Mouse (Mus musculus): ENCODE data around the gene Ttc7b.

The Ttc7b gene

GRCm38 (mm10) chr12:100488368-100488767 is 32.3 kb downstream of the Ttc7b start:
- DNase-seq (ENCODE audit: low spot score in 2 of 2): no peak

GRCm38 (mm10) chr12:100486232-100486631 is 34.4 kb downstream of the Ttc7b start:
- DNase-seq (ENCODE audit: low spot score in 2 of 2): no peak

GRCm38 (mm10) chr12:100483054-100483453 is 37.6 kb downstream of the Ttc7b start:
- no peak for DNase-seq (ENCODE audit: low spot score in 2 of 2)

- DNase-seq (ENCODE audit: low spot score in 2 of 2): no peak
Measured at GRCm38 (mm10) chr12:100482255-100482654, 38.4 kb downstream of the Ttc7b start.

- no peak for DNase-seq (ENCODE audit: low spot score in 2 of 2)
Measured at GRCm38 (mm10) chr12:100481443-100482026, 39.1 kb downstream of the Ttc7b start.

- DNase-seq (ENCODE audit: low spot score in 2 of 2): no peak
Measured at GRCm38 (mm10) chr12:100480642-100481442, 39.8 kb downstream of the Ttc7b start.

- peak; percentile 18 to 44 for DNase-seq (ENCODE audit: low spot score in 2 of 2)
Measured at GRCm38 (mm10) chr12:100479892-100480621, 40.6 kb downstream of the Ttc7b start.

GRCm38 (mm10) chr12:100479270-100479869 is 41.3 kb downstream of the Ttc7b start:
- DNase-seq (ENCODE audit: low spot score in 2 of 2): peak in 1 of 2 experiments; percentile 13

GRCm38 (mm10) chr12:100478615-100479014 is 42.0 kb downstream of the Ttc7b start:
- peak in 1 of 2 experiments; percentile 24 for DNase-seq (ENCODE audit: low spot score in 2 of 2)

- DNase-seq (ENCODE audit: low spot score in 2 of 2): no peak
Measured at GRCm38 (mm10) chr12:100478151-100478550, 42.5 kb downstream of the Ttc7b start.

- no peak for DNase-seq (ENCODE audit: low spot score in 2 of 2)
Measured at GRCm38 (mm10) chr12:100477474-100477873, 43.2 kb downstream of the Ttc7b start.

GRCm38 (mm10) chr12:100476351-100476750 is 44.3 kb downstream of the Ttc7b start:
- DNase-seq (ENCODE audit: low spot score in 2 of 2): no peak

GRCm38 (mm10) chr12:100475489-100475888 is 45.1 kb downstream of the Ttc7b start:
- peak in 1 of 2 experiments; percentile 58 for DNase-seq (ENCODE audit: low spot score in 2 of 2)

- DNase-seq (ENCODE audit: low spot score in 2 of 2): no peak
Measured at GRCm38 (mm10) chr12:100474661-100475321, 45.8 kb downstream of the Ttc7b start.

GRCm38 (mm10) chr12:100470295-100470694 is 50.3 kb downstream of the Ttc7b start:
- DNase-seq (ENCODE audit: low spot score in 2 of 2): peak; percentile 27 to 32

GRCm38 (mm10) chr12:100469503-100470293 is 50.9 kb downstream of the Ttc7b start:
- no peak for DNase-seq (ENCODE audit: low spot score in 2 of 2)

- DNase-seq (ENCODE audit: low spot score in 2 of 2): no peak
Measured at GRCm38 (mm10) chr12:100465101-100465715, 55.4 kb downstream of the Ttc7b start.

GRCm38 (mm10) chr12:100457701-100458100 is 62.9 kb downstream of the Ttc7b start:
- no peak for DNase-seq (ENCODE audit: low spot score in 2 of 2)

- DNase-seq (ENCODE audit: low spot score in 2 of 2): peak in 1 of 2 experiments; percentile 16
Measured at GRCm38 (mm10) chr12:100456257-100456975, 64.2 kb downstream of the Ttc7b start.

- DNase-seq (ENCODE audit: low spot score in 2 of 2): peak; percentile 52 to 62
Measured at GRCm38 (mm10) chr12:100455453-100455852, 65.2 kb downstream of the Ttc7b start.

Data from heart, adult 9 months (tissue).